Comparison of ENCODE assay signal across 7 mouse cellular contexts in the genomic region with DNA sequence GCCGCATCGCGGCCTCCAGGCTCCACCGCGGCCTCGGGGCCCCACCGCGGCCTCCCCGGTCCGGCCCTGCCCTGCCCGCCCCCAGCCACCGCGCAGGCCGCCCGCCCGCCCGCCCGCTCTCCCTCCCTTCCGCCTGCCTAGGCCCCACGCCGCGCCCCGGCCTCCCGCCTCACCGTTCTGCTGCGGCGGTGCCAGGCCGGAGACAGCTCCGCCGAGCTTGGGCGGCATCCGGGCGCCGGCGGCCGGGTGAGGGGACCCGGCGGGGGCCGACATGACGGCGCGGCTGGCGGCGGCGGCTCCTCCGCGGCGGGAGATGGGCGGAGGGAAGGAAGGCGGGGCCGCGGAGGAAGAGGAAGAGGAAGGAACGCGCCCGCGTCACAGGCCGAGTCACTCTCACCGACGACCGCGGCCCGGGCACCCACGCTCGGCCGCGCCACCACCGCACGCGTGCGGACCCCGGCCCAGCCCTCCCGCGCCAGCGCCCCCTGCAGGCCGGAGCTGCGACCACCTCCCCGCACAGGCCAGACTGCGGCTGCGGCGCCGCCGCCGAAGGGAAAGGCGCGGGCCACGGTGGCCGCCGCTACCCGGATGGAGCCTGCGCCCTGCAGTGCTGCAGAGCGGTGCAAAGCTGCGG. TPM values are rescaled to one million over a fixed set of nuclear protein-coding genes. Genes with fewer than 3 reads are reported as not detected.
DNase-seq lines count a peak whose midpoint lies in the region; ATAC-seq lines count a peak whose summit lies in the region.

No protein-coding gene starts in this region.

- peak overlapping the region; percentile 96 for H3K9ac ChIP-seq in intestine, embryonic 16.5 days (ENCODE audit: low read depth, low read length)
- H3K9ac ChIP-seq in limb, embryonic 11.5 days (ENCODE audit: low read length) = peak overlapping the region; percentile 94
- H3K9ac ChIP-seq in midbrain, embryonic 13.5 days (replicated peaks) = peak overlapping the region; percentile 95

- peaks cover 16% of the 10 kb centered on the region for H3K4me1 ChIP-seq in intestine, embryonic 16.5 days (ENCODE audit: control insufficient read depth, insufficient read depth, low read length)
- H3K4me1 ChIP-seq in limb, embryonic 11.5 days (ENCODE audit: control insufficient read depth, insufficient read depth, low read length) = peaks cover 7% of the 10 kb centered on the region; the same call in 1 of the 2 replicates
- peaks cover 33% of the 10 kb centered on the region for H3K4me1 ChIP-seq in midbrain, embryonic 13.5 days (replicated peaks)

- H3K4me2 ChIP-seq in intestine, embryonic 16.5 days (ENCODE audit: low read depth, low read length) = peak overlapping the region; percentile 69
- peak overlapping the region; percentile 70 for H3K4me2 ChIP-seq in limb, embryonic 11.5 days (ENCODE audit: low read depth, severe bottlenecking)
- H3K4me2 ChIP-seq in midbrain, embryonic 13.5 days (replicated peaks) = peak overlapping the region; percentile 76

- peak; percentile 91 for DNase-seq in adrenal gland, adult 2 months
- DNase-seq in embryo, embryonic 10.5 days (ENCODE audit: low spot score) = peak; percentile 85
- DNase-seq in gastrocnemius, postnatal 36 days = peak; percentile 74 to 77
- DNase-seq in limb, embryonic 11.5 days (ENCODE audit: low spot score) = peak; percentile 92
- DNase-seq in spleen, adult 12 weeks (ENCODE audit: low spot score) = peak; percentile 64

- H3K9me3 ChIP-seq in intestine, embryonic 16.5 days (ENCODE audit: control insufficient read depth, low read length) = no peaks in the 10 kb centered on the region
- no peaks in the 10 kb centered on the region for H3K9me3 ChIP-seq in limb, embryonic 11.5 days (ENCODE audit: control insufficient read depth, low read length)
- H3K9me3 ChIP-seq in midbrain, embryonic 13.5 days = no peaks in the 10 kb centered on the region

- WGBS in intestine, embryonic 16.5 days = under 1% methylated on average over 59 of the region's 92 CpGs
- WGBS in limb, embryonic 11.5 days = 0% methylated on average over 27 of the region's 92 CpGs
- under 1% methylated on average over 53 of the region's 92 CpGs for WGBS in midbrain, embryonic 13.5 days

- intact Hi-C loops in gastrocnemius, postnatal 36 days (cut with DNase I) = no loop called here

- H3K36me3 ChIP-seq in intestine, embryonic 16.5 days (ENCODE audit: control insufficient read depth, insufficient read depth, low read length) = no peaks in the 10 kb centered on the region
- H3K36me3 ChIP-seq in limb, embryonic 11.5 days (ENCODE audit: control insufficient read depth, insufficient read depth, low read length) = 0 out of 2 replicates have a peak, but pooled peaks cover 2% of the 10 kb centered on the region
- no peaks in the 10 kb centered on the region for H3K36me3 ChIP-seq in midbrain, embryonic 13.5 days

- peak; percentile 90 for ATAC-seq in intestine, embryonic 16.5 days
- ATAC-seq in limb, embryonic 11.5 days (ENCODE audit: insufficient number of reproducible peaks, low FRiP score, low TSS enrichment, low read depth) = peak; percentile 89
- peak; percentile 98 for ATAC-seq in midbrain, embryonic 13.5 days

- peak overlapping the region; percentile 87 for H3K4me3 ChIP-seq in intestine, embryonic 16.5 days (ENCODE audit: low read length)
- H3K4me3 ChIP-seq in limb, embryonic 11.5 days (ENCODE audit: low read depth, low read length) = peak overlapping the region; percentile 75
- H3K4me3 ChIP-seq in midbrain, embryonic 13.5 days (replicated peaks) = peak overlapping the region; percentile 91

- H3K27me3 ChIP-seq in intestine, embryonic 16.5 days (replicated peaks; ENCODE audit: control insufficient read depth, insufficient read depth, low read length) = no peaks in the 10 kb centered on the region
- H3K27me3 ChIP-seq in limb, embryonic 11.5 days (ENCODE audit: control insufficient read depth, insufficient read depth, low read length) = no peaks in the 10 kb centered on the region
- no peaks in the 10 kb centered on the region for H3K27me3 ChIP-seq in midbrain, embryonic 13.5 days

- H3K27ac ChIP-seq in intestine, embryonic 16.5 days (ENCODE audit: low read length) = peak overlapping the region; percentile 98
- H3K27ac ChIP-seq in limb, embryonic 11.5 days (replicated peaks; ENCODE audit: low read depth, low read length) = peak overlapping the region; percentile 97
- peak overlapping the region; percentile 94 for H3K27ac ChIP-seq in midbrain, embryonic 13.5 days

RNA-seq across cellular contexts. Expression of a gene that starts 0.8 kb away (rescaled TPM):
- total RNA-seq in adrenal gland, adult 2 months (2021) = 10 to 100 TPM; 50.5 to 74.0 TPM
- 76.3 and 82.5 TPM in 2 replicates for polyA plus RNA-seq in adrenal gland, adult 2 months (2012; rRNA removed)
- total RNA-seq in gastrocnemius, postnatal 36 days (2021) = 10 to 100 TPM; 23.6 to 24.0 TPM
- 25.4 and 26.8 TPM in 2 replicates for polyA plus RNA-seq in intestine, embryonic 16.5 days (2015; fragmentation: Nextera tagmentation; extraction: Ambion mirVana)
- 33.6 and 38.5 TPM in 2 replicates for polyA plus RNA-seq in limb, embryonic 11.5 days (2014; fragmentation: Nextera tagmentation; extraction: Ambion mirVana)
- polyA plus RNA-seq in midbrain, embryonic 13.5 days (2015; fragmentation: Nextera tagmentation; extraction: Ambion mirVana) = 29.3 and 29.9 TPM in 2 replicates

Comparison
In these comparisons a context has a peak if more than half of its experiments do, and no peak if none do; other contexts are left out.
1. Peak in every context shown above with its lines: DNase-seq, ATAC-seq, H3K4me3 ChIP-seq and H3K27ac ChIP-seq.